Mouse (Mus musculus): ENCODE results near the gene Mea1. TPM values are rescaled to one million over a fixed set of nuclear protein-coding genes. Genes with fewer than 3 reads are reported as not detected.

Mea1 gene
- total RNA-seq, 2 experiments from 2014 or later = 105 to 120 TPM

GRCm38 (mm10) chr17:46699912-46700311 is 21.3 kb downstream of the Mea1 start:
- DNase-seq (ENCODE audit: low spot score in 2 of 2) = no peak
- intact Hi-C loops (cut with DNase I) = no loop called here

GRCm38 (mm10) chr17:46701489-46701888 is 22.9 kb downstream of the Mea1 start:
- intact Hi-C loops (cut with DNase I) = no loop called here
- no peak for DNase-seq (ENCODE audit: low spot score in 2 of 2)

- intact Hi-C loops (cut with DNase I) = no loop called here
- no peak for DNase-seq (ENCODE audit: low spot score in 2 of 2)
These were observed 23.5 kb downstream of the Mea1 start for GRCm38 (mm10) chr17:46702100-46702499.

GRCm38 (mm10) chr17:46702506-46702905 is 23.9 kb downstream of the Mea1 start:
- intact Hi-C loops (cut with DNase I) = no loop called here
- DNase-seq (ENCODE audit: low spot score in 2 of 2) = no peak

GRCm38 (mm10) chr17:46703971-46704886 is 25.6 kb downstream of the Mea1 start:
- intact Hi-C loops (cut with DNase I) = no loop called here
- DNase-seq (ENCODE audit: low spot score in 2 of 2) = no peak

- intact Hi-C loops (cut with DNase I) = no loop called here
- DNase-seq (ENCODE audit: low spot score in 2 of 2) = peak; percentile 97 to 99
These were observed 26.6 kb downstream of the Mea1 start, which contains the start of gene Ppp2r5d for GRCm38 (mm10) chr17:46704887-46705835. TSS of gene Ppp2r5d (minus strand) at chr17:46705111.

GRCm38 (mm10) chr17:46706375-46707089 is 27.9 kb downstream of the Mea1 start:
- DNase-seq (ENCODE audit: low spot score in 2 of 2) = no peak
- intact Hi-C loops (cut with DNase I) = no loop called here

- DNase-seq (ENCODE audit: low spot score in 2 of 2) = peak; percentile 91 to 93
- intact Hi-C loops (cut with DNase I) = no loop called here
These were observed 32.5 kb downstream of the Mea1 start, which contains the start of gene Pex6 for GRCm38 (mm10) chr17:46710959-46711597. TSS of gene Pex6 (plus strand) at chr17:46711463.

- intact Hi-C loops (cut with DNase I) = loop anchor here (2.0 kb wide), 1 partner anchor 61 kb away; the partner anchor contains the start of gene 2310039H08Rik
- DNase-seq (ENCODE audit: low spot score in 2 of 2) = peak; percentile 26 to 28
These were observed 33.1 kb downstream of the Mea1 start for GRCm38 (mm10) chr17:46711612-46712271.

GRCm38 (mm10) chr17:46712442-46712841 is 33.8 kb downstream of the Mea1 start:
- no peak for DNase-seq (ENCODE audit: low spot score in 2 of 2)
- intact Hi-C loops (cut with DNase I) = loop anchor here (2.0 kb wide), 1 partner anchor 60 kb away; the partner anchor contains the start of gene 2310039H08Rik

GRCm38 (mm10) chr17:46713849-46714248 is 35.3 kb downstream of the Mea1 start:
- intact Hi-C loops (cut with DNase I) = loop anchor here (2.0 kb wide), 1 partner anchor 59 kb away; the partner anchor contains the start of gene 2310039H08Rik
- no peak for DNase-seq (ENCODE audit: low spot score in 2 of 2)

- peak in 1 of 2 experiments; percentile 27 for DNase-seq (ENCODE audit: low spot score in 2 of 2)
- intact Hi-C loops (cut with DNase I) = no loop called here
These were observed 36.3 kb downstream of the Mea1 start for GRCm38 (mm10) chr17:46714756-46715481.

- DNase-seq (ENCODE audit: low spot score in 2 of 2) = no peak
- intact Hi-C loops (cut with DNase I) = no loop called here
These were observed 42.5 kb downstream of the Mea1 start for GRCm38 (mm10) chr17:46721077-46721476.

- no peak for DNase-seq (ENCODE audit: low spot score in 2 of 2)
- intact Hi-C loops (cut with DNase I) = no loop called here
These were observed 46.0 kb downstream of the Mea1 start for GRCm38 (mm10) chr17:46724477-46725084.

GRCm38 (mm10) chr17:46725273-46725672 is 46.7 kb downstream of the Mea1 start:
- DNase-seq (ENCODE audit: low spot score in 2 of 2) = no peak
- intact Hi-C loops (cut with DNase I) = no loop called here

- intact Hi-C loops (cut with DNase I) = no loop called here
- no peak for DNase-seq (ENCODE audit: low spot score in 2 of 2)
These were observed 47.4 kb downstream of the Mea1 start for GRCm38 (mm10) chr17:46725731-46726645.

Measured in left cerebral cortex, postnatal 14 days (tissue).